Mouse (Mus musculus): ENCODE results near the gene Gm48552. TPM values are rescaled to one million over a fixed set of nuclear protein-coding genes. Genes with fewer than 3 reads are reported as not detected.

Gene Gm48552
- total and polyA plus RNA-seq, 3 experiments: 0.88 to 1.2 TPM; not detected in 1

- 0 out of 2 replicates have a peak, but pooled peaks cover 3% of the 10 kb centered on the region for H3K79me2 ChIP-seq (replicated peaks; ENCODE audit: control insufficient read depth, insufficient read depth, low read length)
- H3K36me3 ChIP-seq (ENCODE audit: control insufficient read depth, insufficient read depth, low read length): peaks cover 22% of the 10 kb centered on the region
- peak overlapping the region; percentile 81 for H3K9ac ChIP-seq (ENCODE audit: low read depth, low read length)
- peak overlapping the region; percentile 36; the same call in 1 of the 2 replicates for H3K4me3 ChIP-seq
- intact Hi-C loops (cut with DNase I): loop anchor here (1.0 kb wide), 1 partner anchor 11 kb away; no protein-coding TSS in a partner anchor
- no peaks in the 10 kb centered on the region for H3K27me3 ChIP-seq (ENCODE audit: control insufficient read depth, insufficient read depth, low read length)
- TF ChIP-seq EP300 (IDR thresholded peaks at IDR 0.05; ENCODE audit: insufficient read depth, low read depth, low read length) (no peak; the same call in 1 of the 2 replicates), POLR2A (IDR thresholded peaks at IDR 0.05; ENCODE audit: insufficient read depth, low read depth, low read length) (no peak; the same call in 1 of the 2 replicates), CTCF (IDR thresholded peaks at IDR 0.05) (no peak)
- H3K27ac ChIP-seq: peak overlapping the region; percentile 91
- peak; percentile 70 to 72 for DNase-seq
- peaks cover 69% of the 10 kb centered on the region for H3K4me1 ChIP-seq (ENCODE audit: control insufficient read depth, insufficient read depth, low read length)
These were observed 25.9 kb downstream of the Gm48552 start for GRCm38 (mm10) chr10:81414682-81415081.

- 71% methylated on average over 5 of the region's 5 CpGs for WGBS
- peak overlapping the region; percentile 91 for H3K27ac ChIP-seq
- peak overlapping the region; percentile 34 for H3K9ac ChIP-seq (ENCODE audit: low read depth, low read length)
- H3K27me3 ChIP-seq (ENCODE audit: control insufficient read depth, insufficient read depth, low read length): no peaks in the 10 kb centered on the region
- intact Hi-C loops (cut with DNase I): loop anchor here (1.0 kb wide), 1 partner anchor 10 kb away; no protein-coding TSS in a partner anchor
- TF ChIP-seq POLR2A (IDR thresholded peaks at IDR 0.05; ENCODE audit: insufficient read depth, low read depth, low read length): no peak
- TF ChIP-seq CTCF (IDR thresholded peaks at IDR 0.05): no peak
- no peak for TF ChIP-seq EP300 (IDR thresholded peaks at IDR 0.05; ENCODE audit: insufficient read depth, low read depth, low read length)
- H3K79me2 ChIP-seq (replicated peaks; ENCODE audit: control insufficient read depth, insufficient read depth, low read length): peaks cover 5% of the 10 kb centered on the region; the same call in 1 of the 2 replicates
- peaks cover 67% of the 10 kb centered on the region for H3K4me1 ChIP-seq (ENCODE audit: control insufficient read depth, insufficient read depth, low read length)
- no peak for DNase-seq
- H3K36me3 ChIP-seq (ENCODE audit: control insufficient read depth, insufficient read depth, low read length): peaks cover 22% of the 10 kb centered on the region
- H3K4me3 ChIP-seq: no peak overlapping the region
These were observed 26.3 kb downstream of the Gm48552 start for GRCm38 (mm10) chr10:81415146-81415545.

- H3K79me2 ChIP-seq (replicated peaks; ENCODE audit: control insufficient read depth, insufficient read depth, low read length): peaks cover 8% of the 10 kb centered on the region
- 43% methylated on average over 17 of the region's 17 CpGs for WGBS
- peak overlapping the region; percentile 91 for H3K27ac ChIP-seq
- peaks cover 62% of the 10 kb centered on the region for H3K4me1 ChIP-seq (ENCODE audit: control insufficient read depth, insufficient read depth, low read length)
- TF ChIP-seq CTCF (IDR thresholded peaks at IDR 0.05) (no peak), EP300 (IDR thresholded peaks at IDR 0.05; ENCODE audit: insufficient read depth, low read depth, low read length) (0 out of 2 replicates have a peak, but pooled peaks have one; percentile 31), POLR2A (IDR thresholded peaks at IDR 0.05; ENCODE audit: insufficient read depth, low read depth, low read length) (0 out of 2 replicates have a peak, but pooled peaks have one; percentile 28)
- intact Hi-C loops (cut with DNase I): loop anchor here (1.0 kb wide), 1 partner anchor 10 kb away; no protein-coding TSS in a partner anchor
- peak in 1 of 2 experiments; percentile 56 for DNase-seq
- no peaks in the 10 kb centered on the region for H3K27me3 ChIP-seq (ENCODE audit: control insufficient read depth, insufficient read depth, low read length)
- peaks cover 22% of the 10 kb centered on the region for H3K36me3 ChIP-seq (ENCODE audit: control insufficient read depth, insufficient read depth, low read length)
- no peak overlapping the region for H3K4me3 ChIP-seq
- H3K9ac ChIP-seq (ENCODE audit: low read depth, low read length): peak overlapping the region; percentile 27
These were observed 26.9 kb downstream of the Gm48552 start for GRCm38 (mm10) chr10:81415549-81416310.

GRCm38 (mm10) chr10:81416581-81417226 is 27.9 kb downstream of the Gm48552 start:
- Histone ChIP-seq H3K4me1 (ENCODE audit: control insufficient read depth, insufficient read depth, low read length) (peaks cover 62% of the 10 kb centered on the region), H3K27me3 (ENCODE audit: control insufficient read depth, insufficient read depth, low read length) (no peaks in the 10 kb centered on the region), H3K27ac (peak overlapping the region; percentile 91), H3K79me2 (replicated peaks; ENCODE audit: control insufficient read depth, insufficient read depth, low read length) (peaks cover 8% of the 10 kb centered on the region), H3K9ac (ENCODE audit: low read depth, low read length) (peak overlapping the region; percentile 33), H3K4me3 (no peak overlapping the region), H3K36me3 (ENCODE audit: control insufficient read depth, insufficient read depth, low read length) (peaks cover 22% of the 10 kb centered on the region)
- intact Hi-C loops (cut with DNase I): no loop called here
- TF ChIP-seq EP300 (IDR thresholded peaks at IDR 0.05; ENCODE audit: insufficient read depth, low read depth, low read length) (peak; percentile 78; the same call in 1 of the 2 replicates), POLR2A (IDR thresholded peaks at IDR 0.05; ENCODE audit: insufficient read depth, low read depth, low read length) (no peak; the same call in 1 of the 2 replicates), CTCF (IDR thresholded peaks at IDR 0.05) (peak; percentile 78)
- peak; percentile 88 to 91 for DNase-seq
- 18% methylated on average over 25 of the region's 26 CpGs for WGBS

- Histone ChIP-seq H3K27me3 (ENCODE audit: control insufficient read depth, insufficient read depth, low read length) (no peaks in the 10 kb centered on the region), H3K4me3 (no peak overlapping the region), H3K79me2 (replicated peaks; ENCODE audit: control insufficient read depth, insufficient read depth, low read length) (peaks cover 10% of the 10 kb centered on the region), H3K27ac (peak overlapping the region; percentile 91), H3K9ac (ENCODE audit: low read depth, low read length) (peak overlapping the region; percentile 31), H3K36me3 (ENCODE audit: control insufficient read depth, insufficient read depth, low read length) (peaks cover 19% of the 10 kb centered on the region), H3K4me1 (ENCODE audit: control insufficient read depth, insufficient read depth, low read length) (peaks cover 63% of the 10 kb centered on the region)
- WGBS: 51% methylated on average over 12 of the region's 12 CpGs
- peak; percentile 23 to 38 for DNase-seq
- TF ChIP-seq EP300 (IDR thresholded peaks at IDR 0.05; ENCODE audit: insufficient read depth, low read depth, low read length): no peak
- TF ChIP-seq POLR2A (IDR thresholded peaks at IDR 0.05; ENCODE audit: insufficient read depth, low read depth, low read length): no peak
- TF ChIP-seq CTCF (IDR thresholded peaks at IDR 0.05): no peak
- intact Hi-C loops (cut with DNase I): no loop called here
These were observed 28.7 kb downstream of the Gm48552 start for GRCm38 (mm10) chr10:81417227-81418215.

Data from heart, adult 2 months (tissue).